26 mouse cellular contexts compared by ENCODE assay signal in the genomic region with DNA sequence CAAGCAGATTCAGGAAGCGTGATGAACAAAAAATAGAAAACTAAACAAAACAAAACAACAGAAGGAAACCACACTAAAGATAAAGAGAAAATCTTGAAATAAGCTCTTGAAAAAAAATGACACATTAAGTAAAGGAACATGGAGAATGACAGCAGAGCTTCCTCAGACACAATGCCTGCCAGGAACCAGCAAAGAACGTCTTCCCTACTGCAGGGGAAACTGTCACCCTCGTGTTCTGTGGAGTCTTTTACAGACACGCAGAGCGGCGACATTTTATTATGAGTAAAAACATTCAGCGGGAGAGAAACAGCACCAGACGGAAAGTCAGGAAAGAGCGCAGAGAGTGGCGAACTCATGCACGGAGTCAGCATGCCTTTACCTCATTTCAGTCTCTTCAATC. TPM values are rescaled to one million over a fixed set of nuclear protein-coding genes. Genes with fewer than 3 reads are reported as not detected.
DNase-seq lines count a peak whose midpoint lies in the region; ATAC-seq and TF ChIP-seq lines count a peak whose summit lies in the region.
"Had no signal": no experiment of that assay in that cellular context is flagged by ENCODE, and none has a peak within 500 bp of the region (broad histone marks: within the 10 kb centered on the region; RNA-seq: fewer than 3 reads in every experiment).

No protein-coding gene starts in this region.

- no peak overlapping the region for H3K4me3 ChIP-seq in heart, adult 2 months
- no peak overlapping the region for H3K4me3 ChIP-seq in kidney, postnatal 0 days (replicated peaks; ENCODE audit: low read depth, low read length)
- H3K4me3 ChIP-seq in lung, postnatal 0 days (ENCODE audit: low read depth, low read length), result no peak overlapping the region
- no peak overlapping the region for H3K4me3 ChIP-seq in lung, adult 2 months (replicated peaks; ENCODE audit: extremely low read depth, low read depth, low read length)
- H3K4me3 ChIP-seq: forebrain, embryonic 13.5 days; heart, embryonic 15.5 days; limb, embryonic 13.5 days; megakaryocyte, embryonic 14.5 days; midbrain, embryonic 12.5 days; myocyte; neural tube, embryonic 12.5 days had no signal

- no peak overlapping the region for H3K27ac ChIP-seq in heart, adult 2 months
- H3K27ac ChIP-seq in kidney, postnatal 0 days, result no peak overlapping the region
- 0 out of 2 replicates have a peak overlapping the region, but pooled peaks have one; percentile 32 for H3K27ac ChIP-seq in lung, postnatal 0 days (ENCODE audit: low read length)
- H3K27ac ChIP-seq: forebrain, embryonic 13.5 days; heart, embryonic 15.5 days; hindbrain, embryonic 14.5 days; limb, embryonic 13.5 days; midbrain, embryonic 12.5 days; neural tube, embryonic 12.5 days had no signal

- no peaks in the 10 kb centered on the region for H3K27me3 ChIP-seq in heart, adult 2 months (ENCODE audit: control insufficient read depth, insufficient read depth, low read length)
- no peaks in the 10 kb centered on the region for H3K27me3 ChIP-seq in kidney, postnatal 0 days (ENCODE audit: insufficient read depth, low read length)
- H3K27me3 ChIP-seq in lung, postnatal 0 days (replicated peaks; ENCODE audit: insufficient read depth, low read length), result no peaks in the 10 kb centered on the region
- H3K27me3 ChIP-seq: forebrain, embryonic 13.5 days; heart, embryonic 15.5 days; limb, embryonic 13.5 days; megakaryocyte, embryonic 14.5 days; midbrain, embryonic 12.5 days; neural tube, embryonic 12.5 days; Patski had no signal

- ATAC-seq in kidney, postnatal 0 days (replicated peaks; ENCODE audit: low FRiP score, low read depth), result no peak
- no peak for ATAC-seq in lung, postnatal 0 days
- ATAC-seq: forebrain, embryonic 13.5 days; intestine, postnatal 0 days; Patski had no signal

- no peak for TF ChIP-seq POLR2A in heart, adult 2 months (IDR thresholded peaks at IDR 0.05; ENCODE audit: insufficient read depth, low read depth, low read length)
- no peak for TF ChIP-seq POLR2A in lung, adult 2 months (IDR thresholded peaks at IDR 0.05; ENCODE audit: borderline replicate concordance, extremely low read depth, low read depth, low read length)
- no peak for TF ChIP-seq POLR2A in brain, embryonic 14.5 days (IDR thresholded peaks at IDR 0.05; ENCODE audit: borderline replicate concordance, extremely low read depth, insufficient read depth, insufficient read length, poor library complexity, severe bottlenecking)

- H3K79me2 ChIP-seq in heart, adult 2 months (replicated peaks; ENCODE audit: control insufficient read depth, insufficient read depth, low read length), result no peaks in the 10 kb centered on the region

- no peak for TF ChIP-seq CTCF in heart, adult 2 months (IDR thresholded peaks at IDR 0.05)
- no peak for TF ChIP-seq CTCF in kidney, postnatal 0 days (IDR thresholded peaks at IDR 0.05; ENCODE audit: low read depth)
- no peak for TF ChIP-seq CTCF in lung, postnatal 0 days (IDR thresholded peaks at IDR 0.05)
- no peak for TF ChIP-seq CTCF in lung, adult 2 months (IDR thresholded peaks at IDR 0.05; ENCODE audit: insufficient read depth, low read length)
- TF ChIP-seq CTCF in brain, embryonic 14.5 days (IDR thresholded peaks at IDR 0.05; ENCODE audit: borderline replicate concordance, extremely low read depth, insufficient read depth, insufficient read length), result no peak

- H3K36me3 ChIP-seq in heart, adult 2 months (ENCODE audit: control insufficient read depth, insufficient read depth, low read length), result peaks cover 2% of the 10 kb centered on the region; the same call in 1 of the 2 replicates
- no peaks in the 10 kb centered on the region for H3K36me3 ChIP-seq in kidney, postnatal 0 days (ENCODE audit: insufficient read depth, low read length)
- H3K36me3 ChIP-seq in lung, postnatal 0 days (ENCODE audit: insufficient read depth, low read length), result no peaks in the 10 kb centered on the region
- H3K36me3 ChIP-seq: heart, embryonic 15.5 days; limb, embryonic 13.5 days; midbrain, embryonic 12.5 days; neural tube, embryonic 12.5 days had no signal

- intact Hi-C loops in heart, adult 2 months (cut with DNase I), result no loop called here

- no peaks in the 10 kb centered on the region for H3K4me1 ChIP-seq in heart, adult 2 months (ENCODE audit: control insufficient read depth, insufficient read depth, low read length)
- no peaks in the 10 kb centered on the region for H3K4me1 ChIP-seq in kidney, postnatal 0 days (replicated peaks; ENCODE audit: insufficient read depth, low read length)
- no peaks in the 10 kb centered on the region for H3K4me1 ChIP-seq in lung, postnatal 0 days (ENCODE audit: insufficient read depth, low read depth, low read length)
- H3K4me1 ChIP-seq in lung, adult 2 months (ENCODE audit: control insufficient read depth, insufficient read depth, low read length), result no peaks in the 10 kb centered on the region
- H3K4me1 ChIP-seq: forebrain, embryonic 13.5 days; heart, embryonic 15.5 days; limb, embryonic 13.5 days; midbrain, embryonic 12.5 days; neural tube, embryonic 12.5 days had no signal

- H3K9ac ChIP-seq in heart, adult 2 months (ENCODE audit: low read depth, low read length), result no peak overlapping the region
- H3K9ac ChIP-seq in kidney, postnatal 0 days (ENCODE audit: low read depth, low read length), result no peak overlapping the region
- H3K9ac ChIP-seq in lung, postnatal 0 days (replicated peaks; ENCODE audit: low read depth), result no peak overlapping the region
- H3K9ac ChIP-seq: forebrain, embryonic 13.5 days; heart, embryonic 15.5 days; hindbrain, embryonic 14.5 days; limb, embryonic 13.5 days; midbrain, embryonic 12.5 days; neural tube, embryonic 12.5 days had no signal

- DNase-seq in heart, adult 11 months, result peak; percentile 78
- no peak for DNase-seq in heart, adult 2 months
- peak; percentile 35 for DNase-seq in kidney, postnatal 0 days (ENCODE audit: low spot score)
- no peak for DNase-seq in kidney, adult 11 months
- DNase-seq in lung, postnatal 0 days (ENCODE audit: low spot score), result no peak
- no peak for DNase-seq in lung, adult 2 months
- DNase-seq in brain, embryonic 14.5 days (ENCODE audit: low read depth), result peak; percentile 19
- DNase-seq in retina, postnatal 1 day, result no peak
- DNase-seq: adrenal gland, postnatal 25 days; cerebellum, adult 2 months; cerebellum, postnatal 25 days; layer of hippocampus, adult 9-11 months; lung, postnatal 4 days; thymus, postnatal 4 days had no signal

- H3K4me2 ChIP-seq in kidney, postnatal 0 days (ENCODE audit: low read length), result no peak overlapping the region
- no peak overlapping the region for H3K4me2 ChIP-seq in lung, postnatal 0 days (replicated peaks; ENCODE audit: low read depth, low read length)
- H3K4me2 ChIP-seq: forebrain, embryonic 13.5 days; heart, embryonic 15.5 days; hindbrain, embryonic 14.5 days; limb, embryonic 13.5 days; liver, embryonic 11.5 days; midbrain, embryonic 12.5 days; neural tube, embryonic 12.5 days had no signal

- TF ChIP-seq EP300 in heart, adult 2 months (IDR thresholded peaks at IDR 0.05; ENCODE audit: insufficient read depth, low read depth, low read length), result no peak
- no peak for TF ChIP-seq EP300 in lung, postnatal 0 days (IDR thresholded peaks at IDR 0.05)

- 59% methylated on average over 11 of the region's 11 CpGs for WGBS in heart, adult 2 months
- 57% methylated on average over 11 of the region's 11 CpGs for WGBS in kidney, postnatal 0 days
- 65% methylated on average over 11 of the region's 11 CpGs for WGBS in lung, postnatal 0 days
- 57% methylated on average over 11 of the region's 11 CpGs for WGBS in lung, adult 2 months

- no peaks in the 10 kb centered on the region for H3K9me3 ChIP-seq in kidney, postnatal 0 days (replicated peaks; ENCODE audit: low read length)
- H3K9me3 ChIP-seq in lung, postnatal 0 days (ENCODE audit: low read length), result no peaks in the 10 kb centered on the region
- H3K9me3 ChIP-seq: forebrain, embryonic 13.5 days; heart, embryonic 15.5 days; limb, embryonic 13.5 days; midbrain, embryonic 12.5 days; neural tube, embryonic 12.5 days had no signal

RNA-seq across cellular contexts. Expression of a gene that starts 54.7 kb away (rescaled TPM):
- total RNA-seq in heart, adult 2 months (2021), result 10 to 100 TPM; 47.6 to 59.4 TPM
- 44.1 and 87.6 TPM in 2 replicates for polyA plus RNA-seq in heart, adult 2 months (2012; rRNA removed)
- 127 and 136 TPM in 2 replicates for polyA plus RNA-seq in kidney, postnatal 0 days (2015; fragmentation: Nextera tagmentation; extraction: Ambion mirVana)
- 105 and 115 TPM in 2 replicates for polyA plus RNA-seq in lung, postnatal 0 days (2015; fragmentation: Nextera tagmentation; extraction: Ambion mirVana)
- polyA plus RNA-seq in lung, adult 2 months (2012; rRNA removed), result 32.3 and 49.6 TPM in 2 replicates
- 11.1 and 14.5 TPM in 2 replicates for polyA plus RNA-seq in brain, embryonic 14.5 days (2012; rRNA removed)
- total RNA-seq: MEL had no signal
- polyA plus RNA-seq: myocyte, Patski had no signal

Comparison
In these comparisons a context has a peak if more than half of its experiments do, and no peak if none do; other contexts are left out.
1. DNase-seq: peak in heart, adult 11 months (single experiment), kidney, postnatal 0 days (single experiment) and brain, embryonic 14.5 days (single experiment); none in heart, adult 2 months (0 of 2), kidney, adult 11 months (single experiment), lung, postnatal 0 days (single experiment), lung, adult 2 months (single experiment) and retina, postnatal 1 day (single experiment).